Mouse (Mus musculus) 416B (cell line): ENCODE results near the gene Camta1.
A peak's percentile ranks its signal among the peaks of the same experiment; 100 is the strongest.

Source experiments
- DNase-seq: peaks from one replicate; pipeline ENCODE4 v3.0.0; 2011; ENCODE audit warnings: low read depth

Gene Camta1

DNA sequence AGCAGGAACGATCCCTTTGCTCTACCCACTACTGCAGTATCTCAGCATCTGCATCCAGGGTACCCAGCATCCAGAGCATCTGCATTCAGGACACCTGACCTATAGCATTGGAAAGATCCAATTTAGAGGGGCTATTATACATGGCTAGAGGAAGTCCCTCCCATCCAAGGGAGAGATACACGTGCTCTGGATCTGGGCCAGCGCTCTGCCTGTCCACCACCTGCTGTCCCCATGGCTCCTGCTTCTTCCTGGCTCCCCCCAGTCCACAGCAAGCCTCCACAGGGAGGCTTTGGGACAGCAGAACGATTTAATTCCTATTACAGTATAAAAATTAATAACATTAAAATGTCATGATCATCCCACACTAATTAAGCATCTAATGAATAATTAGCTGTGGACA lies 605.1 kb downstream of the Camta1 start:
- DNase-seq: no peak

GRCm38 (mm10) chr4:151250824-151251223 lies 610.9 kb downstream of the Camta1 start:
- no peak for DNase-seq

GRCm38 (mm10) chr4:151245068-151245797 lies 616.4 kb downstream of the Camta1 start:
- DNase-seq: no peak

DNA sequence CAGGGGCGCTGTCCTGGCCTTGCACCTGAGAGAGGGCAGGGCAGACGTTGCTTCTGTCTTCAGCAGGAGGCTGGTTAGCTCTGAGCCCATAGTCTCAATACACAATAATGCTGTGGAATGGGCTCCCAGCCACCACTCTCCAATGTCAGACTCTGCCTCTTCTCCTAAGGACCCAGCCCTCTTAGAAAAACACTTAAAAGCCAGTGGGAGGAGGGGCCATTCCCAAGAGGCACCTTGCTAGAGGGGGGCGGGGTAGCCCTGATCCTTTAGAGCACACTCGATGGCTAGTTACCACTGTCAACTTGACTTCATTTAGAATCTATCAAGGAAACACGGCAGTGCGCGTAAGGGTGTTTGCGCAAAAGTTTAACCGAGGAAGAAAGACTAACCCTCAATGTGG lies 618.2 kb downstream of the Camta1 start:
- DNase-seq: no peak

DNA sequence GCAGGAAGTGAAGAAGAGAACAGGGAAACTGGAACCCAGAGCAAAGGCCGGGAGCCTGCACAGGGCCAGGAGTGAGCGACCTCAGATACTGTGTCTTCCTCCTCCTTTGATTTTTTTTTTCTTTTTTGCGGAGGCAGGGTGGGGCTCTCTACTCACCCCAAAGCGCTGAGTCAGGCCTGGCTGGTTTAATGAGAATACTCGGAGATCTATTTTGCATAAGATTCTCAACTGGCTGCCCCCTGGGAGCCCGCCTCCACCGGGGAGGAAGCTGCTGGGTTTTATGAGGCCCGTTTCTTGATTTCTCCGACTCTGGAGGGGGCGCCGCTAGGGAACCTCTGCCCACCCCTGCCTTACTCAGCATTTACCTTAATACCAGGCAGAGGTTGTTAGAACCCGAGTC lies 618.9 kb downstream of the Camta1 start:
- no peak for DNase-seq

GRCm38 (mm10) chr4:151240465-151240864 lies 621.2 kb downstream of the Camta1 start:
- DNase-seq: peak; percentile 0

DNA sequence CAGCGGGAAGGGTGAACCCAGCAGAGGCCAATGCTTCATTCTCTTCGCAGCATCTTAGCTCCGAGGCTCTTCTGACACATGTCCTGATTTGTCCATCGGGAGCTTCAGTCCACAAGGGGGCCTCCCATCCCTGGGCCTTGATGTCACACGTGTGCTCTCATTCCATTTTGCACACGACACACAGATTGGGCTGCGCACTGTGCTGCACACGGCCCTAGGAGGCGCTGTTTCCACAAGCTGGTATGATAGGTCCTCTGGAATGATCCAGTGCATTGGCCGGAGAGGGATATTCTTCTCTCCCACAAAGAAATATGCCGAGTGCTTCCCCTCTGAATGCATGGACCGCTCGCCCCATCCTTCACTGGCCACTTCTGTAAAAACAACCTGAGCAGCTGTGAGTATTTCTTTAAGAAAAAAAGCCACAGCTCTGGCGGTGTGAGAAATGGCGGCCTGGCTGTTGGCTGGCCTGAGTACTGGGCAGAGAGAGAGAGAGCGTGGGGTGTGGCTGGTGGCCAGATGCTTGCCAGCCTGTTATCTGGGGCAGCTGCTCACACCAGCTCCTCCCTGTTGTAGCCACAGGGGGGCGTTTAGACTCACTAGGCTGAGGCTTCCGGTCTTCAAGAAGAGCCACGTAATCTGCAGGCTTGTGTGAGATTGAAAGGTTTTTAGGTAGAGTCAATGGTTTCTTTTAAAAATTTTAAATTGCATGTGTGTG lies 622.5 kb downstream of the Camta1 start:
- DNase-seq: no peak

DNA sequence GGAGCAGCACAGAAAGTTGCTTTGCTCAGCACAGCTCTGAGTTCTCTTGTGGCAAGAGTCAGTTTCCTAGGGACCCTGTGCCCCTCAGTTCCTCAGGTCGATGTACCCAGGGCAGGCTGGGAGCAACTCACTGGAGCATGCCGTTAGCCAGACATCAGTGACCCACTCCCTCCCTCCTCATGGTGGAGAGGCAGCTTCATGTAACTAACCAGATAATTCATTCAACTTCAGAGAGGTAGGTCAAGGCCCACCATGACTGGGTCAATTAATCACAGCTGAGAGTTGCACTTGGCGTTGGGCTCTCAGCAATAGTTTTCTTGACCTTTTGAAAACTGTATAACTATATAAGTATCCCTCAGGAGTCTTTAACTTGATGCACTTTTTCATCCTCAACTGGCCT lies 624.2 kb downstream of the Camta1 start:
- no peak for DNase-seq

GRCm38 (mm10) chr4:151234981-151235380 lies 626.7 kb downstream of the Camta1 start:
- no peak for DNase-seq

GRCm38 (mm10) chr4:151232028-151232427 lies 629.6 kb downstream of the Camta1 start:
- DNase-seq: no peak

- no peak for DNase-seq
Measured at GRCm38 (mm10) chr4:151229073-151229472, 632.6 kb downstream of the Camta1 start.

DNA sequence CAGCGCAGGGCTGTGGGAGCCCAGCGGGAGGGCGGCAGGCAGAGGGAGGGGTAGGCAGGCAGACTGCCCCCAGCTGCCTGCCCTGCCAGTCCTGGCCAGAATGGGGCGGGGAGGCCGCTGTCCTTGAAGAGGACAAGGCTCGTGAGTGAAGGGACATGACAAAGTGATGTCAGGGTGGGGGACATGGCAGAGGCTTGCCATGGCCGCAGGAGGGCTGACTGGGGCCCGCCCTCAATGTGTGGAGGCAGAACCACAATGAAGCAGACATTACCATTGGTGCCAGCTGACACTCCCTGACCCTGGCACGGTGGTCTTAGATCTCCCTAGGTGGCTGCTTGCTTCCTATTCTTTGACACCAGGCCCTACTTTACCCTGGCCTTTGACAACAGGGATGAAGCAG lies 635.2 kb downstream of the Camta1 start:
- DNase-seq: no peak

- no peak for DNase-seq
Measured at GRCm38 (mm10) chr4:151224017-151224416, 637.7 kb downstream of the Camta1 start.

- no peak for DNase-seq
Measured at GRCm38 (mm10) chr4:151223263-151223996, 638.2 kb downstream of the Camta1 start.

- no peak for DNase-seq
Measured at GRCm38 (mm10) chr4:151222635-151223034, 639.0 kb downstream of the Camta1 start.

- DNase-seq: no peak
Measured at GRCm38 (mm10) chr4:151216553-151217292, 645.0 kb downstream of the Camta1 start.

DNA sequence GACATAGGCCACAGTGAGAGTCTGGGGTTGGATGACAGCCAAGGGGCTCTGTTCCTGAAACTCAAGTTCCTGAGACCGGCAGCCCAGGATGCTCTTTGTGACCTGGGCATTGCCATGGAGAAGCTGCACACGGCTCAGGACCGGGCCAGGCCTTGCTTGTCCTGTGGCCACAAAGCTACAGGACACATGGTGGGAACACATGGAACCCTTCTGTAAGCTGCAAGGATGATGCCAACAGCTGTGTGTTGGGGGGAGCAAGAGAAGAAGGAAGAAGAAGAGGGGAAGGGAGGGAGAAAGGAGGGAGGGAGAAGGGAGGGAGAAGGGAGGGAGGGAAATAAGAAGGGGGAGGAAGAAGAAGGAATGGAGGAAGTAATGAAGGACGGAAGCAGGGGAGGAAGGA lies 645.8 kb downstream of the Camta1 start:
- no peak for DNase-seq

DNA sequence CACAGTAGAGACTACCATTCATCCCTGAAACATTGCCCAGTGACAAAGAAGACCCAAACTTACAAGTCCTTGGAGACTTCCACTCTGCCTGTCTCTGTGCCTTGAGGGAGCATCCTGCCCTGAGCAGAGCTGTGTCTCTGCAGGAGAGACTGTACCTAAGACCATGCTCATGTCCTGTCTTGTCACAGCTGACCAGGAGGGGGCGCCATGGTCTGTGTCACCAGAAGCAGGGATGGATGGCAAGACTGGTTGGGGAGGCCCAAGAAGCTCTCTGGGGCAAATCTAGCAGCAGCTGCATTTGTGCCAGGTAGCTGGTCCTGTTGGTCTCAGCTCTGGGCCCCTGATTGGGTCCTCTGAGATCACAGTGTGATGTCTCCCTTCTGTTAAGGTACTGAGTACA lies 646.5 kb downstream of the Camta1 start:
- DNase-seq: no peak

- DNase-seq: no peak
Measured at GRCm38 (mm10) chr4:151213475-151213874, 648.2 kb downstream of the Camta1 start.

DNA sequence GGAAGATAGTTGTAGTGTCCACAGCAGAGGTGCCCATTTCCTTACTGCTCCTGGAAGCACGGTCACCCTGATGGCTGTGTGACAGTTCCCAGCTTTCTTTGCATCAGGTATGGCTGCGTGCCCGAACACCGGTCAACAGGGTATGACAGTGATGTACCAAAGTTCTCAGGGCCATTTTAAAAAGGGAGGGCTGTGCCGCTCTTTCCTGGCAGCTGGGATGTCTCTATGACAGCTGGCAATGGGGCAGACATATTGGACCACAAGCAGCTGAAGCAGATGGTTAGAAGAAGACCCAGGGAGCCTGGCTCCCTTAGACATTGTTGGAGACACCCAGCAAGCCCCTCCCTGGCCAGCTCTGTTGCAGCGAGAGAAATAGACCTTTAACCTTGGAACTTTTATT lies 649.7 kb downstream of the Camta1 start:
- DNase-seq: no peak

DNA sequence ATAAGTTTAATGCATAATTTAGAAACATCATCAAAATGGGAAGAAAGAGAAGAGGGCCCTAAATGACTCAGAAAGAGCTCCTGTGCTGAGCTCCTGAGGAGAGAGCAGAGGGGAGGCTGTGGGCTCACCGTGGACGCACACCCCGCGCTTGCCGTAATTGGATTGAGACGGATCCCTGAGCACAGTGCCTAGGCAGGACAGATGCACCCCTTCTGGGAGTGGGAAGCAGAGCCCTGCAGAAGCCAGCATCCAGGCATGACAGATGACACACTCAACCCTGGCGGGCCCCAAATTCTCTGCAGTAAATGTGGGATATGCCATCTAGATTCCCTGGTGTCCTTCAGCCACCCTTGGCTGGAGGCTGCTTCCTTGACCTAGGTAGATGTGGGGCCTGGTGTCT lies 654.1 kb downstream of the Camta1 start:
- no peak for DNase-seq

DNA sequence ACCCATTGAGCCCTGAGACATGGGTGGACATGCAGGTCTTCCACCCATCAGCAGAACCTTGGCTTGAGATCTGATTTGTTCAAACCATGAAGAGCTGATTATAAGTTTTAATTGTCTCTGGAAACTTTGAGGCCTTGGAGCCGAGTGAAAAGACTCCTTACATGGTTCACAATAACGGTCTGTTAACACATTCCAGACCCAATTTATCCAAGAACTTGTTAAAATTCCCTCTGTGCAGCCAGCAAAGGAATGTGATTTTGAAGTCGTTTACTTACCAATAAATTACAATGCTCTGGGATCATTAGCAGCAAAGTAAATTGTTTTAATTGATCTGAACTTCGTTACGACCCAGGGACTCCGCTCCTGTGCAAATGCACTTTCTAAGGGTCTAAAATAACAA lies 658.8 kb downstream of the Camta1 start:
- no peak for DNase-seq
